Mouse (Mus musculus) small intestine, adult 2 months (tissue): ENCODE data around the gene Smad9. TPM values are rescaled to one million over a fixed set of nuclear protein-coding genes. Genes with fewer than 3 reads are reported as not detected.

Source experiments
- H3K27ac ChIP-seq: fragments of 200-500 bp; 2 replicates; pipeline ENCODE4 v1.5.1; 2012; ENCODE audit warnings: low read depth, low read length, control low read depth, inconsistent platforms; ENCODE audit not compliant: insufficient read depth
- H3K27me3 ChIP-seq: fragments of 200-500 bp; 2 replicates; pipeline ENCODE4 v1.6.1; 2012; ENCODE audit warnings: mild to moderate bottlenecking, moderate library complexity, low read length, inconsistent platforms; ENCODE audit not compliant: control insufficient read depth, insufficient read depth
- H3K36me3 ChIP-seq: fragments of 200-500 bp; 2 replicates; pipeline ENCODE4 v1.6.1; 2012; ENCODE audit warnings: mild to moderate bottlenecking, low read length, control low read depth, inconsistent platforms; ENCODE audit not compliant: control insufficient read depth, insufficient read depth
- H3K4me1 ChIP-seq: fragments of 200-500 bp; 2 replicates; pipeline ENCODE4 v1.6.1; 2012; ENCODE audit warnings: low read length, inconsistent platforms, mixed read lengths; ENCODE audit not compliant: control insufficient read depth, insufficient read depth, insufficient read length
- H3K4me3 ChIP-seq: fragments of 200-500 bp; 2 replicates; pipeline ENCODE4 v1.5.1; 2012; ENCODE audit warnings: low read depth, mild to moderate bottlenecking, control low read depth, inconsistent platforms, low read length, moderate library complexity
- CTCF ChIP-seq: fragments of 200-500 bp; IDR thresholded peaks from 2 replicates; pipeline ENCODE4 v1.5.1; 2012; ENCODE audit warnings: low read depth, mild to moderate bottlenecking, control low read depth, inconsistent platforms, low read length, moderate library complexity, mixed read lengths; ENCODE audit not compliant: insufficient replicate concordance, insufficient read length; ENCODE audit errors: extremely low read depth
- POLR2A ChIP-seq: fragments of 200-500 bp; IDR thresholded peaks from 2 replicates; pipeline ENCODE4 v1.6.1; 2012; ENCODE audit warnings: low read depth, mild to moderate bottlenecking, control low read depth, inconsistent platforms, low read length, moderate library complexity
- WGBS: fragments of 180-500 bp; shearing (Covaris S2); methylation state at CpG from one replicate; pipeline ENCODE4 v1.1.7; 2018; 5-methylcytosine and 5-hydroxymethylcytosine counted together
- polyA plus RNA-seq: library from polyadenylated mRNA; depleted of rRNA; stranded (reverse); fragments of >200 nt; gene quantifications from 2 replicates; pipeline ENCODE4 v1.2.3, GENCODE M21; 2012

Gene Smad9
- polyA plus RNA-seq, 1 experiment: 1.1 TPM

GRCm38 (mm10) chr3:54791822-54792677 lies 36.7 kb downstream of the Smad9 start:
- Histone ChIP-seq H3K36me3 (no peaks in the 10 kb centered on the region), H3K4me3 (no peak overlapping the region), H3K27me3 (no peaks in the 10 kb centered on the region), H3K27ac (no peak overlapping the region), H3K4me1 (no peaks in the 10 kb centered on the region)
- WGBS: 49% methylated on average over 10 of the region's 10 CpGs
- no peak for TF ChIP-seq CTCF
- no peak for TF ChIP-seq POLR2A

GRCm38 (mm10) chr3:54793762-54794161 lies 38.4 kb downstream of the Smad9 start:
- H3K4me1 ChIP-seq: no peaks in the 10 kb centered on the region
- 90% methylated on average over 6 of the region's 6 CpGs for WGBS
- H3K27me3 ChIP-seq: no peaks in the 10 kb centered on the region
- TF ChIP-seq POLR2A (no peak), CTCF (no peak; the same call in 1 of the 2 replicates)
- no peak overlapping the region for H3K4me3 ChIP-seq
- H3K36me3 ChIP-seq: no peaks in the 10 kb centered on the region
- H3K27ac ChIP-seq: no peak overlapping the region

DNA sequence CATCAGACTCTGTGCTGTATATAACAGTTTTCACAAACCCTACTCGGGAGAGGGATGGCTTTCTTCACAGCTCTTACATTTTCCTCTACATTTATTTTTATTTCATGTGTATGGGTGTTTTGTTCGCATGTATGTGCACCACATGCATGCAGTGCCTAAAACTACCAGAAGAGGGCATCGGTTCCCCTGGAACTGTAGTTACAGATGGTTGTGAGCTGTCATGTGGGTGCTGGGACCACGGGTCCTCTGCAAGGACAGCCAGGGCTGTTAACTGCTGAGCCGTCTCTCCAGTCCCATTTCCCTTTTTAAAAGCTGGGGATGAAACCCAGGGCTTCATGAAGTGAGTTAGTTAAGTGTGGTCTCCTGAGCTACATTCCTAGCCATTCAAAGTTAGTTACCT lies 40.0 kb downstream of the Smad9 start:
- no peak overlapping the region for H3K4me3 ChIP-seq
- no peak for TF ChIP-seq POLR2A
- TF ChIP-seq CTCF: 0 out of 2 replicates have a peak, but pooled peaks have one; percentile 18
- no peaks in the 10 kb centered on the region for H3K36me3 ChIP-seq
- H3K4me1 ChIP-seq: no peaks in the 10 kb centered on the region
- no peaks in the 10 kb centered on the region for H3K27me3 ChIP-seq
- H3K27ac ChIP-seq: no peak overlapping the region
- WGBS: 90% methylated on average over 5 of the region's 5 CpGs

DNA sequence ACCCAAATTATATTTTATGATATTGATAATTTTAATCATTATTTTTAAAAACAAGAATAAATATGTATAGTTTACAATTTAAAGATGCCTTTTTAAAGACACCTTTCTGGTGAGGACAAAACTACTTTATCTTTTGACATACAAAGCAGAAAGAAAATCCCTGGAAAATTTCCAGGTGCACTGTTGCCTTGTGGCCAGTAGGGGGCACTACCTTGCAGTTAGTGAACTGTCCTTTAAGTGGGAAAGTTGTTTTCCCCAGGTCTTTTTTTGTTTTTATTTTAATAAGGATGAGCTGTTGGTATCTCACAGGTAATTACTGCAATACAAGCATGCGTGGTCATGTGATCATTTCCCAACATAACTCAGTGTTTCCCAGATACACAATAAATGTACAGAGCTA lies 40.4 kb downstream of the Smad9 start:
- no peaks in the 10 kb centered on the region for H3K27me3 ChIP-seq
- whole genome bisulfite sequencing: 97% methylated on average over 1 of the region's 1 CpGs
- no peaks in the 10 kb centered on the region for H3K36me3 ChIP-seq
- H3K4me1 ChIP-seq: no peaks in the 10 kb centered on the region
- no peak overlapping the region for H3K27ac ChIP-seq
- no peak overlapping the region for H3K4me3 ChIP-seq
- TF ChIP-seq POLR2A (no peak), CTCF (no peak)

- H3K4me1 ChIP-seq: no peaks in the 10 kb centered on the region
- TF ChIP-seq POLR2A (no peak), CTCF (peak; percentile 54; the same call in 1 of the 2 replicates)
- H3K27ac ChIP-seq: no peak overlapping the region
- H3K27me3 ChIP-seq: no peaks in the 10 kb centered on the region
- WGBS: 30% methylated on average over 16 of the region's 16 CpGs
- no peak overlapping the region for H3K4me3 ChIP-seq
- H3K36me3 ChIP-seq: no peaks in the 10 kb centered on the region
These were observed 41.8 kb downstream of the Smad9 start for GRCm38 (mm10) chr3:54797211-54797610.

GRCm38 (mm10) chr3:54803713-54804112 lies 48.3 kb downstream of the Smad9 start:
- Histone ChIP-seq H3K4me3 (no peak overlapping the region), H3K36me3 (peaks cover 10% of the 10 kb centered on the region), H3K27me3 (no peaks in the 10 kb centered on the region), H3K27ac (no peak overlapping the region), H3K4me1 (peaks cover 4% of the 10 kb centered on the region; the same call in 1 of the 2 replicates)
- TF ChIP-seq CTCF: no peak
- no peak for TF ChIP-seq POLR2A
- WGBS: 93% methylated on average over 8 of the region's 8 CpGs

DNA sequence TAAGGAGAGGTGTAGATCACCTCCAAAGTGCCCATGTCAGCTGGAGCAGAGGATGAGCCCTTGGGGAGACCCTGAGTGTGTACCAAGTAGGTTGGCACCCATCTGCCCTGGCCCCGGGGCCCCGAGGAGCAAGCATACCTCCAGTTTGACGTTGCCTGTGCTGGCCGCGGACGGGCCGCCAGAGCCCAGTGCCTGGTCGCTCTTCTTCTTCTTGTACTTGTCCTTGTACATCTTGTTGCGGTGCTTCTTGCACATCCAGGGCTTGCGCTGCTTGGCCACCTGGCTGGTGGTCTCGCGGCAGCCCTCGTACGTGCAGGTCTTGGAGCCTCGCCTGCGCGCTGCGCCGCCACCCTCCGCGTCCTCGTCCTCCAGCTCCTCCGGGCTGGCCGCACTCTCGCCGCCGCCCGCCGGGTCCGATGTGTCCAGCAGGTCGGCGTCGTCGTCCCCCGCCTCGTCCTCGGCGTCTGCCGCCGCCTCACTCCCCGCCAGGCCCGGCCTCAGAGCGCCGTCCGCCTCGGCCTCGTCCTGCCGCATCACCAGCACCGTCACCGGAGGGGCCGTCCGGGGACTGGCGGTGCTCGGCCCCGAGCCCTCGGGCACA lies 51.8 kb downstream of the Smad9 start:
- WGBS: under 1% methylated on average over 55 of the region's 56 CpGs
- Histone ChIP-seq H3K4me1 (peaks cover 4% of the 10 kb centered on the region; the same call in 1 of the 2 replicates), H3K4me3 (peak overlapping the region; percentile 69), H3K27ac (peak overlapping the region; percentile 66), H3K36me3 (peaks cover 10% of the 10 kb centered on the region), H3K27me3 (no peaks in the 10 kb centered on the region)
- no peak for TF ChIP-seq POLR2A
- no peak for TF ChIP-seq CTCF
